Mouse (Mus musculus) ES-E14 (cell line): ENCODE data around the gene Gm10277.

Experiments
- CHD2 ChIP-seq: IDR thresholded peaks from 2 replicates; pipeline ENCODE4 v1.6.1; 2014; ENCODE audit warnings: mild to moderate bottlenecking, low read depth, low read length, inconsistent platforms
- HCFC1 ChIP-seq: IDR thresholded peaks from 2 replicates; pipeline ENCODE4 v1.6.1; 2012; ENCODE audit warnings: low read length, inconsistent platforms, borderline replicate concordance; ENCODE audit not compliant: insufficient read depth
- MAFK ChIP-seq: IDR thresholded peaks from 2 replicates; pipeline ENCODE4 v1.6.1; 2014; ENCODE audit warnings: mild to moderate bottlenecking, low read depth, low read length, inconsistent platforms; ENCODE audit not compliant: insufficient read depth
- ZC3H11A ChIP-seq: IDR thresholded peaks from 2 replicates; pipeline ENCODE4 v1.6.1; 2012; ENCODE audit warnings: low read depth, mild to moderate bottlenecking, inconsistent platforms, low read length, borderline replicate concordance
- ZNF384 ChIP-seq: IDR thresholded peaks from 2 replicates; pipeline ENCODE4 v1.6.1; 2012; ENCODE audit warnings: low read depth, low read length, inconsistent platforms

DNA sequence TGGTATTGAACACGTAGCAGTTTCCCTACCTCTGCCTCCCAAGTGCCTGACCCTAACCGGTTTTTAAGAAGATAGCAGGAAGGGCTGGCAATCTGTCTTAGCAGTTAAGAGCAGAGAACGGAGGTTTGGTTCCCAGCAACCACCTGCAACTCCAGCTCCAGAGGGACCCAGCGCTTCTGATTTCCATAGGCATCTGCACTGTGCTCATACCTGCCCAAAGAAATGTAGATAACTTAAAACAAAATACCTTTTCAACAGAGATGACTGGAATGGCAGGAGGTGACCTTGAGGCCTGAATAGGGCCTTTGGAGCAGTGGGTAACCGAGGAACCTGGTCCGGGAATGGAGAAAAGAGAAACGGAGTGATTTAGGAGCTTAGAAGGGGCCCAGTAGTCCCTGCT, 49.0 kb downstream of the Gm10277 start:
- no peak for TF ChIP-seq ZNF384
- no peak for TF ChIP-seq ZC3H11A
- TF ChIP-seq CHD2: no peak
- TF ChIP-seq MAFK: no peak
- no peak; the same call in 1 of the 2 replicates for TF ChIP-seq HCFC1
